Mouse (Mus musculus): ENCODE results near the gene Ppia. TPM values are rescaled to one million over a fixed set of nuclear protein-coding genes. Genes with fewer than 3 reads are reported as not detected.
"Not testable (repeated sequence)": the region's sequence is repeated elsewhere in the genome, so short reads cannot be mapped to it uniquely, and the experiment has no call there.

The Ppia gene
- polyA plus RNA-seq, 1 experiment, result 3,065 TPM

GRCm38 (mm10) chr11:6417069-6417468, 1.8 kb downstream of the Ppia start:
- TF ChIP-seq TCF3 (IDR thresholded peaks at IDR 0.05; ENCODE audit: insufficient read length, low read depth) (no peak), CEBPB (IDR thresholded peaks at IDR 0.05; ENCODE audit: insufficient read depth, poor library complexity, severe bottlenecking) (no peak), MYOG (IDR thresholded peaks at IDR 0.05; ENCODE audit: control insufficient read depth in 1 of 3, insufficient read depth in 1 of 3, insufficient read length in 2 of 3, low read depth in 2 of 3) (no peak), E2F4 (IDR thresholded peaks at IDR 0.05; ENCODE audit: insufficient read depth) (no peak), POLR2AphosphoS2 (IDR thresholded peaks at IDR 0.05; ENCODE audit: insufficient read length, low read depth) (peak; percentile 25), REST (IDR thresholded peaks at IDR 0.05; ENCODE audit: insufficient read depth, insufficient read length) (no peak)
- H3ac ChIP-seq (ENCODE audit: control insufficient read depth, insufficient read length), result peak overlapping the region; percentile 65
- peaks cover 26% of the 10 kb centered on the region for H3K36me3 ChIP-seq (ENCODE audit: control insufficient read depth, insufficient read depth)
- peak overlapping the region; percentile 97 for H3K4me2 ChIP-seq (ENCODE audit: low read depth)
- H3K4me3 ChIP-seq, result peak overlapping the region; percentile 92
- H3K27me3 ChIP-seq (ENCODE audit: control insufficient read depth, insufficient read depth, insufficient read length), result no peaks in the 10 kb centered on the region
- H3K79me2 ChIP-seq (ENCODE audit: control insufficient read depth, insufficient read depth), result peaks cover 31% of the 10 kb centered on the region

- peak overlapping the region; percentile 97 for H3K4me2 ChIP-seq (ENCODE audit: low read depth)
- H3K36me3 ChIP-seq (ENCODE audit: control insufficient read depth, insufficient read depth), result peaks cover 29% of the 10 kb centered on the region
- no peak overlapping the region for H3ac ChIP-seq (ENCODE audit: control insufficient read depth, insufficient read length)
- peak overlapping the region; percentile 92 for H3K4me3 ChIP-seq
- peaks cover 31% of the 10 kb centered on the region for H3K79me2 ChIP-seq (ENCODE audit: control insufficient read depth, insufficient read depth)
- TF ChIP-seq E2F4 (IDR thresholded peaks at IDR 0.05; ENCODE audit: insufficient read depth), result no peak
- TF ChIP-seq CEBPB (IDR thresholded peaks at IDR 0.05; ENCODE audit: insufficient read depth, poor library complexity, severe bottlenecking), result no peak
- TF ChIP-seq SRF (IDR thresholded peaks at IDR 0.05; ENCODE audit: control insufficient read depth, insufficient read length, low read depth), result no peak
- TF ChIP-seq POLR2AphosphoS2 (IDR thresholded peaks at IDR 0.05; ENCODE audit: insufficient read length, low read depth), result no peak
- no peak for TF ChIP-seq POLR2A (IDR thresholded peaks at IDR 0.05; ENCODE audit: insufficient read length, low read depth)
- no peak for TF ChIP-seq USF1 (IDR thresholded peaks at IDR 0.05; ENCODE audit: low read depth)
- TF ChIP-seq MAX (IDR thresholded peaks at IDR 0.05; ENCODE audit: low read depth), result no peak
- TF ChIP-seq MYOG (IDR thresholded peaks at IDR 0.05; ENCODE audit: control insufficient read depth in 1 of 3, insufficient read depth in 1 of 3, insufficient read length in 2 of 3, low read depth in 2 of 3), result no peak
- no peak for TF ChIP-seq TCF12 (IDR thresholded peaks at IDR 0.05; ENCODE audit: insufficient read depth, poor library complexity, severe bottlenecking)
- TF ChIP-seq MYOD1 (IDR thresholded peaks at IDR 0.05; ENCODE audit: control insufficient read depth in 1 of 3, insufficient read length in 2 of 3, low read depth in 2 of 3), result no peak
- no peak for TF ChIP-seq TCF3 (IDR thresholded peaks at IDR 0.05; ENCODE audit: insufficient read length, low read depth)
- TF ChIP-seq REST (IDR thresholded peaks at IDR 0.05; ENCODE audit: insufficient read depth, insufficient read length), result no peak
- H3K27me3 ChIP-seq (ENCODE audit: control insufficient read depth, insufficient read depth, insufficient read length), result no peaks in the 10 kb centered on the region
Measured at GRCm38 (mm10) chr11:6417490-6417889, 2.2 kb downstream of the Ppia start.

DNA sequence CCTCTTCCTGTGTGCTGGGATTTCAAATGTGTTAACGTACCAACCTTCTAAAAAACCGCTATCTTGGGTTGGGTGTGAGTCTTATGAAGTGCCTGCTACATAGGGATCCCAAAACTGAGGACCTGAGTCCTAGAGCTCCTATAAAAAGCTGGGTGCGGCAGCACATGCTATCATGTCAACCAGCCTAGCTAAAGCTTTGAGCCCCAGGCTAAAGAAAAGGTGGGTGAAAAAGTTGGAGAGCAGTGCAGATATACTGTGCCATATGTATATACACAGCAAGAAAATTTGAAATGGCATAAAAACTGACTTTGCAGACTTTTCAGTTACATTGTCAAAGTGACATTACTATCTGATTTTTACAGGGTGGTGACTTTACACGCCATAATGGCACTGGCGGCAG, 3.5 kb downstream of the Ppia start:
- Histone ChIP-seq H3K36me3 (ENCODE audit: control insufficient read depth, insufficient read depth) (peaks cover 37% of the 10 kb centered on the region), H3K4me3 (peak overlapping the region; percentile 92), H3K79me2 (ENCODE audit: control insufficient read depth, insufficient read depth) (peaks cover 31% of the 10 kb centered on the region), H3K4me2 (ENCODE audit: low read depth) (peak overlapping the region; percentile 97), H3K27me3 (ENCODE audit: control insufficient read depth, insufficient read depth, insufficient read length) (no peaks in the 10 kb centered on the region), H3ac (ENCODE audit: control insufficient read depth, insufficient read length) (no peak overlapping the region)
- TF ChIP-seq POLR2AphosphoS2 (IDR thresholded peaks at IDR 0.05; ENCODE audit: insufficient read length, low read depth) (no peak), SRF (IDR thresholded peaks at IDR 0.05; ENCODE audit: control insufficient read depth, insufficient read length, low read depth) (no peak), MAX (IDR thresholded peaks at IDR 0.05; ENCODE audit: low read depth) (no peak), TCF12 (IDR thresholded peaks at IDR 0.05; ENCODE audit: insufficient read depth, poor library complexity, severe bottlenecking) (no peak), USF1 (IDR thresholded peaks at IDR 0.05; ENCODE audit: low read depth) (no peak), CEBPB (IDR thresholded peaks at IDR 0.05; ENCODE audit: insufficient read depth, poor library complexity, severe bottlenecking) (no peak), REST (IDR thresholded peaks at IDR 0.05; ENCODE audit: insufficient read depth, insufficient read length) (no peak), MYOG (IDR thresholded peaks at IDR 0.05; ENCODE audit: control insufficient read depth in 1 of 3, insufficient read depth in 1 of 3, insufficient read length in 2 of 3, low read depth in 2 of 3) (no peak), TCF3 (IDR thresholded peaks at IDR 0.05; ENCODE audit: insufficient read length, low read depth) (no peak), POLR2A (IDR thresholded peaks at IDR 0.05; ENCODE audit: insufficient read length, low read depth) (no peak), MYOD1 (IDR thresholded peaks at IDR 0.05; ENCODE audit: control insufficient read depth in 1 of 3, insufficient read length in 2 of 3, low read depth in 2 of 3) (no peak), E2F4 (IDR thresholded peaks at IDR 0.05; ENCODE audit: insufficient read depth) (no peak)

DNA sequence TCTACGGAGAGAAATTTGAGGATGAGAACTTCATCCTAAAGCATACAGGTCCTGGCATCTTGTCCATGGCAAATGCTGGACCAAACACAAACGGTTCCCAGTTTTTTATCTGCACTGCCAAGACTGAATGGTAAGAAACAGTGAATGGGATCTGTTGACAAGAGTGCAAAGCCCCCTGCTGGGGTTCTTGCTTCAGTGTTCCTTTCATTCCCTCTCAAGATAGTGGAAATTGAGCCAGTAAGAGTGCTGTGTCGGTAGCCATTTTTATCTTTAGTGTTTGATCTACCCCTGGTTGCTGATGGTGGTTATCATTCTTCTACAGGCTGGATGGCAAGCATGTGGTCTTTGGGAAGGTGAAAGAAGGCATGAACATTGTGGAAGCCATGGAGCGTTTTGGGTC, 3.9 kb downstream of the Ppia start:
- Histone ChIP-seq H3K36me3 (ENCODE audit: control insufficient read depth, insufficient read depth) (peaks cover 37% of the 10 kb centered on the region), H3K4me2 (ENCODE audit: low read depth) (peak overlapping the region; percentile 97), H3K79me2 (ENCODE audit: control insufficient read depth, insufficient read depth) (peaks cover 31% of the 10 kb centered on the region)
- not testable (repeated sequence) for H3K27me3 ChIP-seq (ENCODE audit: control insufficient read depth, insufficient read depth, insufficient read length); H3K4me3 ChIP-seq; H3ac ChIP-seq (ENCODE audit: control insufficient read depth, insufficient read length)

DNA sequence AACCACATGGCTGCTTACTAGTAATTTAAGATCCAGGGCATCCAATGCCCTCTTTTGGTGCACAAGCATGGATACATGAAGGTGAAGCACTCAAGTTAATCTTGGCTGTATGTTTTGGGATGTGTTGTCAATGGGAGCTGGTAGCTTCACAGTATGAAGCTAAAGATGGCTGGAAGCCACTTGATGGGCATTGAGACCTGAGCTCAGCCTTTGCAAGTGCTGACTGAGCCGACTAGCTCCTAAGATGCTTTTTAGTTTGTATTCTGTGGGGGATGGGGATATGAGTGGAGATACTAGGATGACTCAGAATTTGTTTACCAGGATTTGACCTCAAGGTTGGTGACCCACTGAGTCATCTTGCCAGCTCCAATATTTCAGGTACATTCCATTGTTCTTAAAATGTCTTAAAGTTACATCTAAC, 5.0 kb downstream of the Ppia start:
- no peak overlapping the region for H3ac ChIP-seq (ENCODE audit: control insufficient read depth, insufficient read length)
- no peak overlapping the region for H3K4me3 ChIP-seq
- TF ChIP-seq POLR2AphosphoS2 (IDR thresholded peaks at IDR 0.05; ENCODE audit: insufficient read length, low read depth), result no peak
- TF ChIP-seq CEBPB (IDR thresholded peaks at IDR 0.05; ENCODE audit: insufficient read depth, poor library complexity, severe bottlenecking), result no peak
- TF ChIP-seq TCF3 (IDR thresholded peaks at IDR 0.05; ENCODE audit: insufficient read length, low read depth), result no peak
- TF ChIP-seq MYOD1 (IDR thresholded peaks at IDR 0.05; ENCODE audit: control insufficient read depth in 1 of 3, insufficient read length in 2 of 3, low read depth in 2 of 3), result no peak
- no peak for TF ChIP-seq TCF12 (IDR thresholded peaks at IDR 0.05; ENCODE audit: insufficient read depth, poor library complexity, severe bottlenecking)
- TF ChIP-seq USF1 (IDR thresholded peaks at IDR 0.05; ENCODE audit: low read depth), result no peak
- TF ChIP-seq SRF (IDR thresholded peaks at IDR 0.05; ENCODE audit: control insufficient read depth, insufficient read length, low read depth), result no peak
- TF ChIP-seq E2F4 (IDR thresholded peaks at IDR 0.05; ENCODE audit: insufficient read depth), result no peak
- no peak for TF ChIP-seq MYOG (IDR thresholded peaks at IDR 0.05; ENCODE audit: control insufficient read depth in 1 of 3, insufficient read depth in 1 of 3, insufficient read length in 2 of 3, low read depth in 2 of 3)
- no peak for TF ChIP-seq MAX (IDR thresholded peaks at IDR 0.05; ENCODE audit: low read depth)
- peaks cover 31% of the 10 kb centered on the region for H3K79me2 ChIP-seq (ENCODE audit: control insufficient read depth, insufficient read depth)
- peaks cover 42% of the 10 kb centered on the region for H3K36me3 ChIP-seq (ENCODE audit: control insufficient read depth, insufficient read depth)
- H3K4me2 ChIP-seq (ENCODE audit: low read depth), result no peak overlapping the region
- no peaks in the 10 kb centered on the region for H3K27me3 ChIP-seq (ENCODE audit: control insufficient read depth, insufficient read depth, insufficient read length)

Measured in myocyte (in vitro differentiated cells).